Comparison of ENCODE assay signal across 8 mouse cellular contexts in the genomic region with DNA sequence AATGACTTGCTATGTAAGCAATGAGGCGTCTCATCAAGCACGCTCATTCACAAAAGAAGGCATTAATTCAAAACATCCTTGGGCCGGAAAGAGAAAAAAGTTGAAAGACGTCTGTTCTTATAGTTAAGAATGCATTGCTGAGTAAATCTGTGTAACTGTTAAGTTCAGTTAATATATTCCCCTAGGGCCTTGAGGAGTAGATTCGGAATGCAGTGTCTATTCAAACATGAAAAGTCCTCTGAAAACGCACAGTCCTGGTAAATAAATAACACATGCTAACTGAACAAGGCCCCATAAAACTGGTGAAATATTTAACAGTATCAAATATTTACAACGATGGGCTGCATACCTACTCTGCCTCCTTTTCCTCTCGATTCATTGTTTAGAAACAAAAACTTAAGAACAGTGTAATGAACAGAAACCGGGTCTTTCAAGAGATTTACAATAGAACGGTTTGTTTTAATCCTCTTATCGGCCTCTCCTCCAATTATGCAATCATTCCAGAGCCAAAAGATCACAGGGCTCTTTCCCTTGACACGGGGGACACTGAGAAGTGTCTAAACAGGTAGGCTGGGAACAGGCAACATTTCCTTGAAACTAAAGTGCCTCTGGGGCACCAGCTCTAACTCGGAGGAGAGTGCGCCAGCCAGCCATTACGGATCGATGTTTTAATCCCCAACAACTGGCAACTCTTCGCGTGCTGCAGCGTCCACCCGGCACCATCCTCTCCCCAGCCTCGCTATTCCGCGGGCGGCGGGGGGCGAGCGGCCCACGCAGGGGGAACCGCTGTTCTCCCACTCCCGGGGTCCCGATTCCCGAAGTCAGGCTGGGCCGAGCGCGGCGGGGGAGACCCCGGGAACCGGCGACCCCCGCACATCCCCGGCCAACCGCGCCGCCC. TPM values are rescaled to one million over a fixed set of nuclear protein-coding genes. Genes with fewer than 3 reads are reported as not detected.
DNase-seq lines count a peak whose midpoint lies in the region; ATAC-seq and TF ChIP-seq lines count a peak whose summit lies in the region.
"Had no signal": no experiment of that assay in that cellular context is flagged by ENCODE, and none has a peak within 500 bp of the region (broad histone marks: within the 10 kb centered on the region; RNA-seq: fewer than 3 reads in every experiment).

No protein-coding gene starts in this region.

- 6% methylated on average over 41 of the region's 44 CpGs for WGBS in small intestine, adult 2 months

- H3K4me3 ChIP-seq in small intestine, adult 2 months (ENCODE audit: low read depth, low read length) = peak overlapping the region; percentile 95

- peaks cover 8% of the 10 kb centered on the region; the same call in 1 of the 2 replicates for H3K4me1 ChIP-seq in small intestine, adult 2 months (ENCODE audit: control insufficient read depth, insufficient read depth, insufficient read length, low read length)

- DNase-seq in 416B (ENCODE audit: low read depth) = peak; percentile 26
- peak; percentile 70 for DNase-seq in cerebellum, adult 11-12 months
- DNase-seq in kidney, postnatal 10 days = peak; percentile 51
- peak; percentile 47 for DNase-seq in lung, postnatal 25 days (ENCODE audit: low spot score)

- peak overlapping the region; percentile 76 for H3K27ac ChIP-seq in small intestine, adult 2 months (ENCODE audit: insufficient read depth, low read depth, low read length)

- H3K36me3 ChIP-seq in small intestine, adult 2 months (ENCODE audit: control insufficient read depth, insufficient read depth, low read length) = no peaks in the 10 kb centered on the region

- no peaks in the 10 kb centered on the region for H3K27me3 ChIP-seq in small intestine, adult 2 months (ENCODE audit: control insufficient read depth, insufficient read depth, low read length)

- no peak for TF ChIP-seq POLR2A in small intestine, adult 2 months (IDR thresholded peaks at IDR 0.05; ENCODE audit: low read depth, low read length)

- TF ChIP-seq CTCF in small intestine, adult 2 months (IDR thresholded peaks at IDR 0.05; ENCODE audit: extremely low read depth, insufficient read length, insufficient replicate concordance, low read depth, low read length) = no peak

- peak; percentile 21 for ATAC-seq in CD4-positive, CD25-positive, alpha-beta regulatory T cell, adult 4 months
- ATAC-seq in granulocyte monocyte progenitor cell, adult 5-6 weeks (replicated peaks; ENCODE audit: poor library complexity, severe bottlenecking) = 0 out of 2 replicates have a peak, but pooled peaks have one; percentile 8

RNA-seq across cellular contexts. Expression of gene Rab3ip, which starts 1.2 kb away (rescaled TPM):
- 10 to 100 TPM; 12.1 to 15.9 TPM for polyA plus RNA-seq in CD4-positive, CD25-positive, alpha-beta regulatory T cell, adult 4 months (2017; shearing (Covaris generic))
- total RNA-seq in granulocyte monocyte progenitor cell, adult 5-6 weeks (2014; fragmentation: Nextera tagmentation) = 12.0 and 26.3 TPM in 2 replicates
- 17.9 and 19.2 TPM in 2 replicates for total RNA-seq in granulocyte monocyte progenitor cell, adult 5-6 weeks (2017)
- polyA plus RNA-seq in small intestine, adult 2 months (2012; rRNA removed) = 134 and 169 TPM in 2 replicates

RNA-seq across cellular contexts. Expression of gene Gm10271, which starts 23.0 kb away (rescaled TPM):
- polyA plus RNA-seq in CD4-positive, CD25-positive, alpha-beta regulatory T cell, adult 4 months (2017; shearing (Covaris generic)) = not detected
- not detected in 2 replicates for total RNA-seq in granulocyte monocyte progenitor cell, adult 5-6 weeks (2014; fragmentation: Nextera tagmentation)
- not detected in 2 replicates for total RNA-seq in granulocyte monocyte progenitor cell, adult 5-6 weeks (2017)
- not detected in 2 replicates for polyA plus RNA-seq in small intestine, adult 2 months (2012; rRNA removed)
- total RNA-seq: heart, postnatal 10 days had no signal

RNA-seq across cellular contexts. Expression of gene Best3, which starts 36.8 kb away (rescaled TPM):
- polyA plus RNA-seq in CD4-positive, CD25-positive, alpha-beta regulatory T cell, adult 4 months (2017; shearing (Covaris generic)) = not detected
- not detected in 2 replicates for total RNA-seq in granulocyte monocyte progenitor cell, adult 5-6 weeks (2014; fragmentation: Nextera tagmentation)
- not detected in 2 replicates for total RNA-seq in granulocyte monocyte progenitor cell, adult 5-6 weeks (2017)
- polyA plus RNA-seq in small intestine, adult 2 months (2012; rRNA removed) = 0.08 TPM in 1 of 2 replicates, not detected in the other

RNA-seq across cellular contexts. Expression of gene Myrfl, which starts 52.6 kb away (rescaled TPM):
- under 1 TPM in 1 of 2 experiments, not detected in 1; 0.09 TPM for polyA plus RNA-seq in CD4-positive, CD25-positive, alpha-beta regulatory T cell, adult 4 months (2017; shearing (Covaris generic))
- not detected in 2 replicates for total RNA-seq in granulocyte monocyte progenitor cell, adult 5-6 weeks (2014; fragmentation: Nextera tagmentation)
- not detected in 2 replicates for total RNA-seq in granulocyte monocyte progenitor cell, adult 5-6 weeks (2017)
- polyA plus RNA-seq in small intestine, adult 2 months (2012; rRNA removed) = 5.1 and 22.8 TPM in 2 replicates

Comparison
In these comparisons a context has a peak if more than half of its experiments do, and no peak if none do; other contexts are left out.
1. Peak in every context shown above with its lines: DNase-seq, ATAC-seq, H3K4me3 ChIP-seq and H3K27ac ChIP-seq.